Mouse (Mus musculus): ENCODE results near the gene Lpcat2.

Gene Lpcat2

DNA sequence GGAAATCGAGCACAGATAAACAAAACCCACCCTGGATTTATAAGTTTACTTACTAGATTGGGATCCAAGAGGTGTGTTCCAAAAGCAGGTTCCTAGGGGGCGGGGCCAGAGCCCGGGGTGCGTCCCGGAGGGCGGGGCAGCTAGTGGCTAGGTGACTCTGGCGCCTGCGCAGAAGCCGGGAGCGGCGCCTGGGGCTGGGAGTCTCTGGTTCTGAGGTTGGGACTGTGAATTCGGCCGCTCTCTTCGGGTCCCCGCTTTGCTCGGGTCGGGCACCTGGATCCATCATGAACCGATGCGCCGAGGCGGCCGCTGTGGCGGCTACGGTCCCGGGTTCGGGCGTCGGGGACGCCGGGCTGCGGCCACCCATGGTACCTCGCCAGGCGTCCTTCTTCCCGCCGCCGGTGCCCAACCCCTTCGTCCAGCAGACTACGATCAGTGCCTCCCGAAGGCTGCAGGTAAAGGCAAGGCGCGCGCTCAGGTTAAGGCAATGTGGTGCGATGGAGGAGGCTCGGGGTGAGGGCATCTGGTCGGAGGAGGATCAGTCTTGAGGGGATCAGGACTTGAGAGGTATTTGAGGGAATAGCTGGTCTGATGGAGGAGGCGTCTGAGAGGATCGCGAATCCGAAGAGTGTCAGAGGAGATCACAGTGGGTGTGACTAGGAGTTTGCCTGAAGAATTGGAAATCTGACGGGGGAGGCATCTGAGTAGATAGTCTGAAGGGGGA lies at the start of gene Lpcat2:
Lpcat2 (plus strand) TSS at position 169 of the 724 bp plus-strand sequence.
- peak; percentile 93 for DNase-seq

GRCm38 (mm10) chr8:92812773-92813172 lies 42.4 kb upstream of the Lpcat2 start:
- DNase-seq: no peak

DNA sequence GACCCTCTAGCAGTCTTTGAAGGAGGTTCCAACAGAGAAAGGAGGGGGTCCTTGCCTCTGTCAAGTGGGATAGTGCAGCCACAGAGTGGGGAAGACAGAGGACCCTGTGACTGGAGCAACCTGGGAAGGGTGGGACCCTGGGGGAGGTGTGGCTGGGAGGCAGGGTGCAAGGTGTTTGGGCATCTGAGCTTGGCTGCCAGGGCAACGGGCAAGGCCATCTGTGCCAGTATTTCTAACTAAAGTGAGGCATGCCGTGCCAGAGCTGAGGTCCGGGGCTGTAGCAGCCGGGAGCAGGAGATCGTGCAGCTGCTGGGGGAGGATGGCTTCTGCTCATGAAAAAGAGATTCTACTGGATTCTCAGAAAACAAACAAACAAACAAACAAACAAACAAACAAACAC lies 39.5 kb upstream of the Lpcat2 start:
- no peak for DNase-seq

GRCm38 (mm10) chr8:92817928-92818818 lies 37.0 kb upstream of the Lpcat2 start:
- peak; percentile 92 for DNase-seq

DNA sequence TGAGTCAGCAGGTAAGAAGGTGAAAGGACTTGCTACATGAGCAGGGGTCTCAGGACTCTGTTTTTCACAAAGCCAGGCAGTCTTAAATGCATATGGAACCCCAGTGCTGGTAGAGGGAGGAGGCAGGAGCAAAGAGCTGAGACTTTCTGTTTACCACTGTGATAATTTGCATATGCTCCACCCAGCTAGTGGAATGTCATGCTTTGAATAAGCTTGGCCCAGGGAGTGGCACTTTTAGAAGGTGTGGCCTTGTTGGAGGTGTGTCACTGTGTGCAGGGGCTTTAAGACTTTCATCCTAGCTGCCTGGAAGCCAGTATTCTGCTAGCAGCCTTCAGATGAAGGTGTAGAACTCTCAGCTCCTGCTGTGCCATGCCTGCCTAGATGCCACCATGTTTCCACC lies 34.0 kb upstream of the Lpcat2 start:
- no peak for DNase-seq

DNA sequence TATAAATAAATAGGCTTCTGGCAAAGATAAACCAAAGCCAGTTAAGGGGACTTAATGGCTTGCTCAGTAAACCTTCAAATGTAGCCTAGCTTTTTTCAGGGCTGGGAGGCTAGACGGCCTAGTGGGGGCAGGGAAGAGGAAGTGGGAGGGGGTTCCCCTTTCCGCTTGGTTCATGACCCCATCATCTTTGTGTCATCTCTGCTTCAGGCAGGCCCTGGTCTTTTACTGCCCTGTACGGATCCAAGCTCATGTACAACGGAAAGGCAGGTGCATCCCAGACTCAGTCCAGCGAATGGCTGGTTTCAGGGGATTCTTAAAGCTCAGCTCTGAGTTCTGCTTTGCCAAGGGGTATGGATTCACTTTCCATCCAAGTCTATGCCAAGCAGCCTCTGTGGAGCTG lies 32.8 kb upstream of the Lpcat2 start:
- DNase-seq: no peak

GRCm38 (mm10) chr8:92825991-92826390 lies 29.1 kb upstream of the Lpcat2 start:
- no peak for DNase-seq

DNA sequence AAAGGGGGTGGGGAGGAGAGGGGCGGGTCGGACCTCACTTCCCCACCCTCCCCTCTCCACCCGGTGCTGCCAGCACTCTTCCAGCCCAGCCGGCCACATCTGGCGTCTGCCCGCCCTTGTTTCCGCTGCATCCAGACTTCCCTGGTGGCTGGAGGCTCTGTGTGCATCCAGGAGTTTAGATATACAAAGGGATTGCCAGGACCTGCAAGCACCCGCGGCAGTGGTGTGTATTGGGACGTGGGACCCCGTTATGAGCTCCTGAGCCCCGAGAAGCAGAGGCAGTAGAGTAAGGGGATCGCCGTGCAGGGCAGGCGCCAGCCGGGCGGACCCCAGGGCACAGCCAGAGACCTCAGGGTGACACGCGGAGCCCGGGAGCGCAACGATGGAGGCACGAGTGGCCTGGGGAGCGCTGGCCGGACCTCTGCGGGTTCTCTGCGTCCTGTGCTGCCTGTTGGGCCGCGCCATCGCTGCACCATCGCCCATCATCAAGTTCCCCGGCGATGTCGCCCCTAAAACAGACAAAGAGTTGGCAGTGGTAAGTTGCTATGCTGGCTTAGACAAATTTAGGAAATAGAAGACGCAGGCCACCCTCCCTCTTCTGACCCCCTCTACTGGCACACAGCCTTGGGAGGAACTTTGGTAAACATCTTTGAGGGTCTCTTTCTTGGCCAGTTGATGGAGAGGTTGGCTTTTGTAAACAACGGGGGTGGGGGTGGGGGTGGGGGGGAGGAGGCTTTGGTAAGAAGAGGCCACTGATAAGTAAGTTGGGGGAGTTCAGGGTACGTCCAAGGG lies 27.7 kb upstream of the Lpcat2 start, which contains the start of gene Mmp2:
Mmp2 (plus strand) TSS at position 49 of the 792 bp plus-strand sequence.
- DNase-seq: peak; percentile 48

DNA sequence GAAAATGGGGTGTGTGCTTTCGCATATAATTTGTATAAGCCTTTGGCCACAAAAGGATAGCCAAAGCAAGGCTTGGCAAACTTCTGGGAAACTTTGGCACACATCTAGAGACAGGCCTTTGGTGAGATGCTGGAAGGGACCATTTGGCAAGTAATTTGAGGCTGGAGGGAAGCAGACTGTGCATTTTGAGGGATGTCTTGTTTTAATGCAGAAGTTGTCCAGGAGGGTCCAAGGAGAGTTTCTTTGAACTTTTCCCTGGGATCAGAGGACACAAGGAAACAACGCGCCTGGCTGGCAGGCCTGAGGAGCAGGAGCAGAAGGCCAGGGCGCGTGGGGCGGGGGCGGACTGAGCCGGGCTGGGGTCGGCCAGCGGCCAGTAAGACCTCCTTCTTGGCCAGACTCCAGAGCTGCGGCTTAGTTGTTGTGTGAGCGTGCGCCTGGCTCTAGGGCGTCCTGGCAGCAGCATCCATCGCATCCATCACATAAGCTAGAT lies 26.8 kb upstream of the Lpcat2 start:
- peak; percentile 41 for DNase-seq

GRCm38 (mm10) chr8:92834065-92834731 lies 20.9 kb upstream of the Lpcat2 start:
- DNase-seq: no peak

- no peak for DNase-seq
These were observed 20.2 kb upstream of the Lpcat2 start for GRCm38 (mm10) chr8:92834786-92835500.

- no peak for DNase-seq
These were observed 19.2 kb upstream of the Lpcat2 start for GRCm38 (mm10) chr8:92835901-92836300.

- DNase-seq: no peak
These were observed 16.5 kb upstream of the Lpcat2 start for GRCm38 (mm10) chr8:92838616-92839015.

GRCm38 (mm10) chr8:92839161-92839560 lies 16.0 kb upstream of the Lpcat2 start:
- no peak for DNase-seq

DNA sequence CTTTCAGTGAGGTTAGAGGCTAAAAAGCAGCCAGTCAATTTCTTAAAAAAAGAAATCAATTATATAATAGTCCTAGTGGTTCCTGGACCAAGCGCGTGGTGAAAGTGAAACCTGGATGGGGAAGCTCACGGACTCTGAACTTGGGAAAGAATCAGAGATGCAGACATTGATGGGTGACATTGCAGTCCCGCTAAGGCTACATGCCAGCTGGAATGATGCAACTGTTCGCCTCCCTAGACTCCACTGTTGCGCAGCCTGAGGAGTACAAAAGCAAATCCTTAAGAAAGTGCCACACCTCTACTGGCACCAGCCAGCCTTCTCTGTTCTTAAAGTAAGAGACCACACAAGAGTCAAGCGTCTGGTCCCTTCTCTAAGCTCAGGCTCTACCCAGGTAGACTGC lies 15.3 kb upstream of the Lpcat2 start:
- DNase-seq: peak; percentile 80

DNA sequence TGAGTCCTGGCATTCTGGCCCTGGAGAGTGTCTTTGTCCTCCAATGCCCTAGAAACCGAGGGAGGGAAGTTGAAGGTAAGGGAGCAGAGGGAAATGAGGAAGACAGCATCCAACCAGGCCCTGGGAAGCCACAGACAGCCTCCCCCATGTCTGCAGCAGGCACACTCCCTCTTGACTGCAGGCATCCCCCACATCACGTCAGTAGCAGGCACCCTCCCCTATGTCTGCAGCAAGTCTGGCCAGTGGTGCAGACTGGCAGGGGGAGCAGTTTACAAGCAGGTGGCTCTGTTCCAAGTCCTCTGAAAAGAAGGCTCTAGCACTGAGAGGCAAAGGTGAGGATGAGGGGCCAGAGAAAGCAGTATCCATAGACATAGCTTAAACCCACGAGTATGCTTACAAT lies 8.5 kb upstream of the Lpcat2 start:
- DNase-seq: peak; percentile 25

DNA sequence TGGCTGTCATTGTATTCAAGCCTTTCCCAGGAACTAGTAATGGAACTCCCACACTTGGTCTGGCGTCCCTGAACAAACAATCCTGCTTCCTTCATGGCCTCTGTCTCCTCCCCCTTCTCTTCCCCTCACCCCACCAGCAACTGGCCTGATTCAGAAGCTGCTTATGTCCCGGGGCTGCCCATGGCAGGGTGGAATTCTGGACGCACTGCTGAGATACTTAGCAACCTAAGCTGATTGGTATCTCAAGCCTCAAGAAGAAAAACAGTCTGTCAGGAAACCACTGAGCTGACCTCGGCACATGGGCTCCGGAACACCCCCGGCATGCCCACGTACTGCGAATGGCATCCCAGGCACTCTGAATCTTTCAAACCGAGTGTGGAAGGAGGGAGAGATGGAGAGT lies 7.8 kb upstream of the Lpcat2 start:
- DNase-seq: peak; percentile 53

DNA sequence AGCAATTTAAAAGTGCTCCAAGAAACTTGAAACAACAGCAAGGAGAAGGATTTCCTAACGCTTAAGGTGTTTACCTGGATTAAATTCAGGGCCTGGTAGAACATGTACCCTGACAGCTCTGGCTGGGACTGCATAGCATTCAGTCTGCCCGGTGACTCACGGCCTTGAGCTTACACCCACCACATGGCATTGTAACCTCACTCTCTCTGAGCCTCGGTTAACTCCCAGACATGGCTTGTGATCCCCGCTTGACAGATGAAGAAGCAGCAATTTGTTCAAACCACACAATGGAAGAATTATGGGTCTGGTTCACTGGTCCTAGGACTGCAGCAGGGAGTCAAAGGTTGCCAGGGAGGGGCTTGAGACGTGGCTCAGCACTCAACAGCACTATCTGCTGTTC lies 5.9 kb upstream of the Lpcat2 start:
- DNase-seq: no peak

DNA sequence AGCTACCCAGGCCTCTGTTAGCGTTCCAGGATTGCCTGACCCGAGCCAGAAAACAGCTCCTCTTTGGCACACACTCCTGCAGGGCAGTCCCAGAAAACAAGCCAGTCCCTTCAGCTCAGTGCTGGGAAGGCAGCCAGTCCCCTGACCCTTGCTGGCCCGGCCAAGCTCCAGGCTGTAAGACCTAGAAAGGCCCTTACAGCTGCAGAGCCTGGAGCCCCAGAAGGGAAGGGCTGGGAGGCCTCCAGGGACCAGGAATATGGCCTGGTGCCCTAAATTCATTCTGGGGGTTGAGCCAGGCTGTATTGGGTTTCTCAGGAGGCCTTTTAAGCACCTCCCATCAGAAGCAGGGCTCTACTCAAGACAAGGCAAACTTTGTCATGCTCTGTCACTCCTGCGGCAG lies 4.9 kb upstream of the Lpcat2 start:
- DNase-seq: peak; percentile 79

GRCm38 (mm10) chr8:92851381-92851780 lies 3.8 kb upstream of the Lpcat2 start:
- DNase-seq: no peak

DNA sequence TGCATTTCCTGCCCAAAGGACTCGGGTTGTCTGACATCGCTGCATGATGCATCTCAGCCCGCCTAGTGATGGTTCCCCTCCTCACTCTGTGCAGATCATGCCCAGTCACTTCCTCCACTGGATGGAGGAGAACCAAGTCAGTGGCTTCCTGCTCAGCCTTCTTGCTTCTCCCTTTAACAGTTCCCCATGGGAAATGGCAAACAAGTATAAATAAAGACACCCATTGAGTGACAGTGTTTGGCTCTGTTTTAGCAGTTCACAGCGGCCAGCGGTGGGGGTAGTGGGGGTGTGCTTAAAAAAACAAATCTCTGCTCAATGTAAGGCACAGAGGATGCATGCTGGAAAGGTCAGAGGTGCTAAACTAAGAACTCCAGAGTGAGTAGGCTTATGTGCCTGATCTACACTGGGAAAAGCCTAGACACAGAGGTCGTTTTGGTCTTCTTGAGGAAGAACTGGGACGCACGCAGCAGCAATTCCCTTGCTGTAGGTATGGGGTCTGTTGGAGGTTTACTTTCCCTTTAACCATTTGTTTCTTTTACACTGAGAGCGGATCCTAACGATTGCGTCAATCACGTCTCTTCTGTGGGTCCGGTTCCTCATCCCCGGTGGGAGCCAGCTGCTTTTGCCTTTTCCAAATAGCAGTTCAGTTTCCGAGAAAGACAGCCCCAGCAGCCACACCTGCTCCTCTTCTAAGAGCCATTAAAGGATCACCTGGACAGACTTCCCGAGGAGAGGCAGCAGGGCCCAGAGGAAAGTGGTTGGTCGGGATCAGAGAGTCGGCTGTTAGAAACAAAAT lies 1.8 kb upstream of the Lpcat2 start:
- DNase-seq: peak; percentile 38

Measured in lung, postnatal 36 days (tissue).